Mouse (Mus musculus) thymus, adult 2 months (tissue): ENCODE data around the gene Cacna2d3.

Experiments used
- CTCF ChIP-seq: fragments of 200-500 bp; IDR thresholded peaks from 2 replicates; pipeline ENCODE4 v1.5.1; 2012; ENCODE audit warnings: mild to moderate bottlenecking, control low read depth, low read length, moderate library complexity, borderline replicate concordance; ENCODE audit not compliant: control insufficient read depth, poor library complexity, insufficient read depth; ENCODE audit errors: extremely low read depth
- POLR2A ChIP-seq: fragments of 200-500 bp; IDR thresholded peaks from 2 replicates; pipeline ENCODE4 v1.6.1; 2012; ENCODE audit warnings: mild to moderate bottlenecking, low read length, control low read depth, moderate library complexity; ENCODE audit not compliant: control insufficient read depth, poor library complexity, insufficient read depth; ENCODE audit errors: extremely low read depth

- no peak for TF ChIP-seq CTCF
- no peak for TF ChIP-seq POLR2A
Measured at GRCm38 (mm10) chr14:29130511-29130910, 591.2 kb downstream of the Cacna2d3 start.
